Mouse (Mus musculus): ENCODE results near the gene Mmgt1.

Mmgt1 gene

GRCm38 (mm10) chrX:56597887-56598640 is at the start of gene Mmgt1:
TSS of gene Mmgt1 (minus strand) at chrX:56598069.
- DNase-seq (ENCODE audit: low spot score): peak; percentile 93

GRCm38 (mm10) chrX:56640066-56640465 is 42.2 kb upstream of the Mmgt1 start:
- no peak for DNase-seq (ENCODE audit: low spot score)

DNA sequence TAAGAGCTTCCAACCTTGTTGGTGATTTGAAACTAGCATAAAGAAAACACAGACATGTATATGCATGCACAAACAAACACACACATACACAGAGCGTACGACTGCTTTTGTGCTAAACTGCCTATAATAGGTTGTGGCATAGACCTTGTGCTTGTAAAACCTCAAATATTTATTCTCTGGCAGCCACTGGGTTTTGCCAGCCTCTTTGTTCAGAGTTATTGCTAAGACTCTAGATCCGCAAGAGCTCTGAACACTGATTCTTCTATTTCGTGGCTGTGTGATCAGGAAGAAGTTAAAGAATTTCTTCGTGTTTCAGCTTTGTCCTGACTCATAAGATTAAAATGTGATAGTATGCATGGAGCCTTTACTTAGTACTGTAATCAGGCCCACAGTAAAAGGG is 38.3 kb upstream of the Mmgt1 start:
- no peak for DNase-seq (ENCODE audit: low spot score)

- no peak for DNase-seq (ENCODE audit: low spot score)
Observed at GRCm38 (mm10) chrX:56615236-56615635, 17.4 kb upstream of the Mmgt1 start.

DNA sequence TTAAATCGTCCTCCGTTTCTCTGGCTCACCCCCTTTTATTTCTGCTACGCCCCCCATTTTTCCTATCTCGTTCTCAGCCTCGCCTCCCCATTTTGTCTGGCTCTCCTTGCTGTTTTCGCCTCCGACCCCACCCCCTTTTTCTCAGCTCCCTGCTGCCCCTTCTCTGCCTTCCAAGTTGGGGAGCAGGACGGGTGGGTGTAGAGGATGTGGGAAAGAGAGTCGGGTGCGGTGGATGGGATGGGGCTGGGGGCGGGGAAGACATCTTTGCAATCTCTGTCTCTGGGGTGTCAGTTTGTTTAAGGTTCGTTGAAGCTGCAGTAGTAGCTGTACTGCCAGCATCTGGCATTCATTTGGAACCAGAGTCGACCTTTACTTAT is 12.4 kb upstream of the Mmgt1 start:
- DNase-seq (ENCODE audit: low spot score): peak; percentile 11

GRCm38 (mm10) chrX:56609623-56610317 is 11.9 kb upstream of the Mmgt1 start, which contains the start of gene Slc9a6:
TSS of gene Slc9a6 (plus strand) at chrX:56609757.
- DNase-seq (ENCODE audit: low spot score): peak; percentile 78

DNA sequence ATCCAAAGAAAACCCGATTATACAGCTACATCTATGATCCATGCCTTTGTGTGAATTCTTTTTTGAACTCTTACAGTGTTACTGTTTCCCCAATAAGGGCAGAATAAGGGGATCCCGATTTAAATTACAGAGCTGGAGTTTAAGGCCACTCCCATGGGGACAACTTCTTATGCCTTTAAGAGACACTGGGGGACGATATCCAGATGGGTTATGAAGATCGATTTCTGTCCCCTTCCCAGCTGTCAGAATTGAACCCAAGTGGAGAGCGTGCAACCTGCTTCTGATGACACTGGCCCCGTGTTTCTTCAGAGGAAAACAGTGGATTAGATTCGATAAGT is 11.4 kb upstream of the Mmgt1 start:
- DNase-seq (ENCODE audit: low spot score): no peak

DNA sequence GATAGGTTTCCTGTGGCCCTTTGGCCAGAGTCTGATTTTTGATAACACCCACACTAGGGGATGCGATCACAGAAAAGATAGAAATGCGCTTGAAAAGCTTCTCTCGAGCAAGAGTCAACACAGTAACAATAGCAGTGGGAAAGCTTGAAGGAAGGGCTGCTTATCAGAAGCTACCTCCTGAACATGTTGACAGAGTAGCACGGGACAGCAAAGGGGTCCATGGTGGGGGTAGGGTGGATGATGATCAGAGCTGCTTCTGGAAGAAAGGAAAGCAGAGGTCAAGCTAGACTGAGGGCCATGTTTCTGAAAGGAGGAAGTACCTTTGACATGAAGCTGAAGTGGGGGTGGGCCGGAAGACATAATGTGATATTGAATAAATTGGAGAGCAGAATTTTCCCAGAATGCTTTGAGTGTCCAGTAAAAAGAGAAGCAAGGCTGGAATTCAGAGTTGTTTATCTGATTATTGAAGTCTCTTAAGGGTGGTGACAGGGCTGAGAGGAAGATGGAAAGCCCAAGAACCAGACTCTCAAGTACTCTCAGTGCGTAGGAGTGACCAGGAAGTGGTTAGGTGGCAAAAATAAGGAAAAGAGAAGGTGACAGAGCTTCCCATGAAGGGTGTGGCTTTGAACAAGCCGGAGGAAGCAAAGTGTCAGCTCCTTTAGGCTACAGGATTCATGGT is 9.3 kb upstream of the Mmgt1 start:
- no peak for DNase-seq (ENCODE audit: low spot score)

GRCm38 (mm10) chrX:56606536-56606935 is 8.7 kb upstream of the Mmgt1 start:
- no peak for DNase-seq (ENCODE audit: low spot score)

DNA sequence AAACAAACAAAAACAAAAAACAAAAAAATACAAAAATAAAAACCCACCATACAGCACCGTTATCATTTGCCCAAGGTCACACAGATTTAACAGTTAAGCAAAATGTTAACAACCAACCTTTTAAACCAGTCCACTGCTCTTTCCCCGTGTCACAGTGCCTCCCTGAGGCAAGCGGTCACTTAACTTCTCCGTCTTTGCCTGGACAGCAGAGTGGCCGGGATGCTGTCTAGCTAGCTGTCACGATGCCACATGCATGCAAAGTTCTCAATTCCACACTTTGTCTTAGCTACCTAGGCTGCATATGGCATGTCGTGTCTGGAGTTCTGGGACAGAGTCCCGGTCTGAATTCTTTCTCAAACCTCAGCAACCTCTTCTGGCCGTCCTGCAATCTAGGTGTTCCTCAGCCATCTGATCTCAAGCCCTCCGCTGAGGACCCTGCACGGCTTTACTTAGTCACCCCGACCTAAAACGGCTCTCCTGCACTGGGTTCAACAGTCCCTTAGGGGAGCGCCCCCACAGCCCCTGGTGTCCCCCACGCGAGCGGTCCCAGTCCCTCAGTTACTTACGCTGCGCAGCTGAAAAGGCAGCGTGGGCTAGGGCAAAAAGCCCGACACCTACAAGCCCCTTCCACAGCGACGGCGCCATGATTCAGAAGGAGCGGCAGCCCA is 516 bp downstream of the Mmgt1 start:
- peak; percentile 27 for DNase-seq (ENCODE audit: low spot score)

DNA sequence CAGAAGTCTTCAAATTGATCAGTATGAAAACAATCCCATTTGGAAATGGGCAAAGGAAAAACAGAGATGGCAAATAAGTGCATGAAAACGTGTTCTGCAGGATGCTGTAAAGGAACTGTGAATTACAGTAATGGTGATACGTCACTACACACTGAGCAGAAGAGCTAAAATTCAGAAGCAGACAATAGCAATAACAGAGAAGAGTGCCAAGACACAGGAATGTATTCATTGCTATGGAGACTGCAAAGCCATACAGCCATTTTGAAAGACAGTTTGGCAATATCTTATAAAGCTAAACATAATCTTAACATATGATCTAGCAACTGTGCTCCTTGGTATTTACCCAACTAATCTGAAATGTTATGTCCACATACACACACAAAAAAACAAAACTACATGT is 19.7 kb downstream of the Mmgt1 start:
- DNase-seq (ENCODE audit: low spot score): no peak

GRCm38 (mm10) chrX:56572465-56572864 is 25.4 kb downstream of the Mmgt1 start:
- DNase-seq (ENCODE audit: low spot score): peak; percentile 21

DNA sequence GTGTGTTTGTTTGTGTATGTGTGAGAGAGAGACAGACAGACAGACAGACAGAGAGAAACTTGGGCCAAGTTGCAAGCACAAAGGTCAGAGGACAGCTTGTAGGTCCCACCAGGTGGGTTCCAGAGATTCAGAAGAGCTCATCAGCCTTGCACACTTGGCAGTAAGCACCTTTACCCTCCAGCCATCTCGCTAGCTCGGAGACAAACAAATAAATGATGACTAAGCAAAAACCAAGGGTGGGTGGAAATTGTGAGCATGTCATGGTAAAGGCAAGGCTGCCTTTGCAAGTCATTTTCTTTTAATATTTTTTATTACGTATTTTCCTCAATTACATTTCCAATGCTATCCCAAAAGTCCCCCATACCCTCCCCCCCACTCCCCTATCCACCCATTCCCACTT is 44.3 kb downstream of the Mmgt1 start:
- DNase-seq (ENCODE audit: low spot score): no peak

DNA sequence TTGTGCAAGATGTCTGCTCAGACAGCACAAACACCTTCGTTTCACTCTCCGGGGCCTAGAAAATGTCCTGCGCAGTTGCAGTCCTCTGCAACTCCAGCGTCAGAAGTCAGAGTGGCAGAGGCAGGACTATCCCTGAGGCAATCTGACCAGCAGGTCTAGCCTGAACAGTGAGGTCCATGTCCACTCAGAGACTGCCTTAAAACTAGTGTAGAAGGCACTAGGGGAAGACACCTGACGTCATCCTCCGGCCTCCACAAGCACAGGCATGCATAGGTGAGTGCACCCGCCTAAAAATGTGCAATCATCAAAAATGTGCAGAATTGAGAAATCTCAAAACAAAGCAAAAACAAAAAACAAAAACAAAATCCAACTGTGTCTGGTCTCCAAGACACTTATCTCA is 48.4 kb downstream of the Mmgt1 start, which contains the start of gene Gm648:
Gm648 (minus strand) TSS at position 101 of the 400 bp plus-strand sequence.
- DNase-seq (ENCODE audit: low spot score): no peak

GRCm38 (mm10) chrX:56537162-56537561 is 60.7 kb downstream of the Mmgt1 start:
- DNase-seq (ENCODE audit: low spot score): peak; percentile 56

Data from embryo, embryonic 10 days (tissue).